Mouse (Mus musculus): ENCODE measurements around the gene Platr17.

Platr17 gene

GRCm38 (mm10) chr17:33919351-33920281, 14.7 kb downstream of the Platr17 start:
- peak; percentile 80 to 81 for DNase-seq (ENCODE audit: low spot score in 2 of 2)

- peak; percentile 71 to 82 for DNase-seq (ENCODE audit: low spot score in 2 of 2)
These were observed 15.6 kb downstream of the Platr17 start for GRCm38 (mm10) chr17:33920282-33921097.

GRCm38 (mm10) chr17:33921361-33921760, 16.4 kb downstream of the Platr17 start:
- DNase-seq (ENCODE audit: low spot score in 2 of 2): no peak

GRCm38 (mm10) chr17:33924577-33925283, 19.8 kb downstream of the Platr17 start:
- DNase-seq (ENCODE audit: low spot score in 2 of 2): peak in 1 of 2 experiments; percentile 62

DNA sequence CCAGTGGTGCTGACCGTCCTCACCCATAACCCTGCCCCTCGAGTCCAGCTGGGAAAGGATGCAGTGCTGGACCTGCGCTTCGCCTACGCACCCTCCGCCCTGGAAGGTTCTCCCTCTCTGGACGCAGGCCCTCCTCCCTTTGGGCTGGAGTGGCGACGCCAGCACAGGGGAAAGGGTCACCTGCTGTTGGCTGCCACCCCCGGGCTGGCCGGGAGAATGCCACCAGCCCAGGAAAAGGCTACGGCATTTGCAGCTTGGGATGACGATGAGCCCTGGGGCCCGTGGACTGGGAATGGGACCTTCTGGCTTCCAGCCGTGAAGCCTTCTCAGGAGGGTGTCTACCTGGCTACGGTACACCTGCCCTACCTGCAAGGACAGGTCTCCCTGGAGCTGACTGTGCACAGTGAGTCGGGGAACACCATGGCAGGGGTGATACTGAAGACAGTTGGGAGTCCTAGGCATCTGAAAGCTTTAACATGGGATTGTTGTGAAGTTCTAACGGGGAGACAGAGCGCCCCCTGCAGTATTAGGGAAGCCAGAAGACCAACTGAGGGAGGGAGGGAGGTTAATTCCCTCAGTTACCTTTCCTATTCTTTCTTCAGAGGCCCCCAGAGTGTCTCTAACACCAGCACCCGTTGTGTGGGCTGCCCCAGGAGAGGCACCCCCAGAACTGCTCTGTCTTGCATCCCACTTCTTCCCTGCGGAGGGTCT, 20.6 kb downstream of the Platr17 start:
- peak in 1 of 2 experiments; percentile 58 for DNase-seq (ENCODE audit: low spot score in 2 of 2)

- DNase-seq (ENCODE audit: low spot score in 2 of 2): peak in 1 of 2 experiments; percentile 59
These were observed 21.4 kb downstream of the Platr17 start for GRCm38 (mm10) chr17:33926207-33926932.

GRCm38 (mm10) chr17:33928251-33928947, 23.5 kb downstream of the Platr17 start:
- no peak for DNase-seq (ENCODE audit: low spot score in 2 of 2)

DNA sequence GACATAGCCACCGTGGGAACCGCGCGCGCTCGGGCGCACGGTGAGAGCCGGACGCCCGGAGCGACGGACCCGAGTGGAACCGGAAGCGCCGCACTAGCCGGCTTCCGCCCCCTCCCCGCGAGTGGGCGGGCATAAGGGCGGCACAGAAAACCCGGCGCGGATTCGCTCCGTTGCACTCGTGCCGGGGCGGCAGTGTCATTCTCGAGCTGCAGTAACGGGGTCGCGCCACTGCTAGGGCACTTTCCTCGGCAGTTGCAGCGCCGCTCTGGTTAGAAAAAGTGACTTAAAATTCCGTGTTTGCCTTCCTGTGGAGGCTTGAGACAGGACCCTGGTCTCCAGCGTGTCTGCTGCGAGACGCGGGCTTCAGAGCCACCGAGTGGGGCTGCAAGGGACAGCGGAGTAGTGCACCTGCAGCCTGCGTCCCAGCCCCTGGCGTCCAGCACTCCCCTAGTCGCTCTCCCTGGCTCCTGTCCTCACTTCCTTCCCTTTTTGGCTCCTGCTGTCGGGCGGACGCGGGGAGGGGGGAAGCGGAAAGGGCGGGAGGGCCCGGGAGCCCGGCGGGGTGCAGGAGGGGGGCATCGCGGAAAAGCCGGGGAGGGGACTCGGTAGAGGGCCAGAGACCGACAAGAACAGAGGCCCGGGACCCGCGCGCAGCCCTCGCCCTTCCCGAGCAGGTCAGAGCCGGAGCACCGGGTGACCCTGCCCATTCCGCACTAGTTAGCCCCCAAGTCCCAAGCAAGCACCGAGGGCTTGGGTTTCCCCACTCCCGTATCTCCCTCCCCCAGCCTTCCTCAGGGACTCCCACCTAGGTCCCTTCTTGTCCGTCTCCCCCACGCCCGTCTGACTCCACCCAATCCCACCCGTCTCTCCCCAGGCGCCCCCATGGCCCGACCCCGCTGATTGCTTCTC, 24.7 kb downstream of the Platr17 start, which contains the start of gene Rgl2:
Gene Rgl2 (plus strand): TSS at position 173 of the 909 bp plus-strand sequence.
- DNase-seq (ENCODE audit: low spot score in 2 of 2): peak; percentile 91 to 95

DNA sequence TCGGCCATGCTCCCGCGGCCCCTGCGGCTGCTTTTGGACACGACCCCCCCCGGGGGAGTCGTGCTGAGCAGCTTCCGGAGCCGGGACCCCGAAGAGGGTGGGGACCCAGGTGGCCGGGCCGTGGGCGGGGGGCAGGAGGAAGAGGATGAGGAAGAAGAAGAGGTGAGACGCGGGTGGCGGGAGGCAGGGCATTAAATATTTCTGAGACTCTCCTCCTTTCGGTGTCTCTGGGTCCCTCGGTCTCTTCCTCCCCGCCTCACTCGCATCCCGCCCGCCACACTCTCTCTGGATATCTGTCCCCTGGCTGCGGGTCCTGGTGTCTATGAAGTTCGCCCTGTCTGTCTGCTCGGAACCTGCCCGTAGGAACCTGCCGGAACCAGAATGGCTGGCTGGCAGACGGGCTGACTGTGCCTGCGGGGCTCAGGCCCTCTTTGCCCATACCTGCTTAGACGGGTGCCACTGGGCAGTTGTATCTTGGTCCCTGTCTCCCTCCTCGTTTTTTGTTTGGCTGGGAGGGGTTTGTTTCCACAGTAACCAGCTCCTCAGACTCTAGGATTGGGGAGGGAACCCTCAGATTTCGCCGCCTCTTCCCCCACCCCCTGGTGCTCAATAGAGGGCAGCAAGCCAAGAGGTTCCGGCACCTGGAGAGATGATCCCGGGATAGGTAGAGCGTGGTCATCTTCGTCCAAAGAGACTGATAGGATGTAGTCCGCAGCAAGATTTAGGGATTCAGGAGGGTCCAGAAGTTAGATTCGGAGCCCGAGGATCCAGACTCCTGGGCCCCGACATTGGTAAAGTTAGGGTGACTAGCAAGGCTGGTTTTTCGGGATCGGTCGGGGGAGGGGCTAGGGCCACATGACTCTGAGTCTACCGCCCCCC, 25.6 kb downstream of the Platr17 start:
- peak; percentile 55 to 64 for DNase-seq (ENCODE audit: low spot score in 2 of 2)

DNA sequence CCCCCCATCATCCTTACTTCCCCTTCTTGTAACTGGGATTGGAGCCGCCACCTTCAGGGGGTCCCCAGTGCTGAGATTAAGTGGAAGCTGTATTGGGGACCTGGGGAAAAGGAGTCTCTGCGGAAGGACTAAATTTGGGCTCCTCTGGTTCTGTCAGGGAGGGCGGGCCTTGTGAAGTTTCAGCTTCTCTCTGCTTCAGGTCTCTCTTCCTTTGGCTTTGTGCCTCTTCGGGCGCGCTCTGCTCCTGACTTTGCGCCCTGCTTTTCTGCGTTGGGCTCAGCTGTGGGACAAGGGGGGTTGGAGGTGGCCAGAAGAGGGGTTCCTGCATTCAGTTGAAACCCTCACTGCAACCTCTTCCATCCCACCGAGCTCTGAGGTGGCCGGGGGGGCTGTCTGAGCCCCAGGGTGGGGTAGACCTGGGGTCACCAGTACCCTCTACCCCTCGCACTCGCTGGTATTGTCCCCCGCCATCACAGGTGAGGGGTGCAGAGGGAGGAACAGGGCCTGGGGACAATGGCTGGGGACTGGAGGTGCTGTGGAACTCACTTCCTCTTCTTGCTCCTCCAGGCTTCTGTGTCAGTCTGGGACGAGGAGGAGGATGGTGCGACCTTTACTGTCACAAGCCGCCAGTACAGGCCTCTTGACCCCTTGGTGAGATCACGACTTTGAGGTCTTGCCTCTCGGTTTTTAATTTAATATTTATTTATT, 26.4 kb downstream of the Platr17 start:
- DNase-seq (ENCODE audit: low spot score in 2 of 2): no peak

- no peak for DNase-seq (ENCODE audit: low spot score in 2 of 2)
These were observed 27.0 kb downstream of the Platr17 start for GRCm38 (mm10) chr17:33931947-33932346.

DNA sequence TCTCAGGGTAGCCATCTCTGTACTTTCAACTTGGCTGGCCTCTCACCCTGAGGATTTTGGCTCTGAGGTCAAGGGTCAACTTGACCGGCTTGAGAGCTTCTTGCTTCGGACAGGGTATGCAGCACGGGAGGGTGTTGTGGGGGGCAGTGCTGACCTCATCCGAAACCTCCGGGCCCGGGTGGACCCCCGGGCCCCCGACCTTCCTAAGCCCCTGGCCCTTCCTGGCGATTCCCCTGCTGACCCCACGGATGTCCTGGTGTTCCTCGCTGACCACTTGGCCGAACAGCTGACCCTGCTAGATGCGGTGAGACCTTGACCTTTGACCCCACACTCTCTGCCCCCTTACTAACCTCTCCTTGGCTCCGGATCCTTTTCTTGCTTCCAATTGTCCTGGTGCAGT, 27.5 kb downstream of the Platr17 start:
- no peak for DNase-seq (ENCODE audit: low spot score in 2 of 2)

- DNase-seq (ENCODE audit: low spot score in 2 of 2): no peak
These were observed 28.0 kb downstream of the Platr17 start for GRCm38 (mm10) chr17:33932970-33933369.

- DNase-seq (ENCODE audit: low spot score in 2 of 2): no peak
These were observed 30.6 kb downstream of the Platr17 start for GRCm38 (mm10) chr17:33935422-33936055.

DNA sequence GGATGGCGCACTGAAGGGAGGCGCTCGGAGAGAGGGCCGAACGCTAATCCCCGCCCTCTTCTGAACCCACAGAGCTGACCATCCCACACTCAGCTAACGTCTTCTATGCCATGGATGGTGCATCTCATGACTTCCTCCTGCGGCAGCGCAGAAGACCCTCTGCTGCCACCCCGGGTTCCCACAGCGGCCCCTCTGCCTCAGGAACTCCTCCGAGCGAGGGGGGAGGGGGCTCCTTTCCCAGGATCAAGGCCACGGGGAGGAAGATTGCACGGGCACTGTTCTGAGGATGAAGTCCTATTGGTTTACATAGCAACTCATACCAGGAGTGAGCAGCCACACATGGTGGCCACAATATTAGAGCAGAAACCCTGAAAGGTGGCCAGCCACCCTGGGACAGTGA, 32.1 kb downstream of the Platr17 start:
- no peak for DNase-seq (ENCODE audit: low spot score in 2 of 2)

DNA sequence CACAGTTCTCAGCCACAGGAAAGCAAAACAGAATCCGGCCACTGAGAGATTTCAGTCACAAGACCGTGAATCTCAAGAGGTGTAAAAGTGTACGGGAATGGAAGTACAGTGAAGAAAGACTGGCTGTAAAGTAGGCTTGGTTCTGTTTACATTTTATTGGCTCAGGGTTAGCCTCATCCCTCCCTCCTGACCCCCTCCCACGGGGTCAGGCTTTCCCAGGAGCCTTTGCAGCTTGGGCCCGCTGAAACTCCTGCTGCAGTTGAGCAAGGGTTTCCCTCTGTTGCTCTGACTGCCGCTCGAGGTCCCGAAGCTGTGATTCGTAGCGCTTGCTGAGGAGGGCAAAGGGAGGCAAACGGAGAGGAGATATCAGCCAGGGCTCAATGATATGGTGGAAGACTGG, 33.8 kb downstream of the Platr17 start:
- no peak for DNase-seq (ENCODE audit: low spot score in 2 of 2)

Measured in urinary bladder, postnatal 4 days (tissue).